In genomic region chr7:65642371-65643304, GRCm38 (mm10) we compare ENCODE assay signal across 9 mouse cellular contexts. TPM values are rescaled to one million over a fixed set of nuclear protein-coding genes. Genes with fewer than 3 reads are reported as not detected.
DNase-seq lines count a peak whose midpoint lies in the region; ATAC-seq and TF ChIP-seq lines count a peak whose summit lies in the region.
"Had no signal": no experiment of that assay in that cellular context is flagged by ENCODE, and none has a peak within 500 bp of the region (broad histone marks: within the 10 kb centered on the region; RNA-seq: fewer than 3 reads in every experiment).

No protein-coding gene starts in this region.

- no peaks in the 10 kb centered on the region for H3K9me3 ChIP-seq in liver, embryonic 11.5 days (ENCODE audit: control insufficient read depth, low read length)
- H3K9me3 ChIP-seq: hindbrain, embryonic 15.5 days had no signal

- TF ChIP-seq CTCF in gastrocnemius, adult 2 months (IDR thresholded peaks at IDR 0.05) = peak; percentile 38

- ATAC-seq in liver, embryonic 11.5 days (replicated peaks; ENCODE audit: low FRiP score) = no peak
- ATAC-seq in activated CD4-positive, CD25-positive, alpha-beta regulatory T cell, adult 4 months = no peak

- 69% methylated on average over 6 of the region's 6 CpGs for WGBS in liver, embryonic 11.5 days

- no peak overlapping the region for H3K4me3 ChIP-seq in gastrocnemius, adult 2 months
- no peak overlapping the region for H3K4me3 ChIP-seq in liver, embryonic 11.5 days (ENCODE audit: low read depth, low read length)
- H3K4me3 ChIP-seq: hindbrain, embryonic 15.5 days had no signal

- no peak overlapping the region for H3K27ac ChIP-seq in gastrocnemius, adult 2 months
- H3K27ac ChIP-seq in liver, embryonic 11.5 days (ENCODE audit: low read depth, low read length) = no peak overlapping the region
- H3K27ac ChIP-seq: hindbrain, embryonic 15.5 days had no signal

- peaks cover 4% of the 10 kb centered on the region; the same call in 1 of the 2 replicates for H3K36me3 ChIP-seq in liver, embryonic 11.5 days (ENCODE audit: control insufficient read depth, insufficient read depth, low read length)

- peaks cover 23% of the 10 kb centered on the region for H3K4me1 ChIP-seq in liver, embryonic 11.5 days (replicated peaks; ENCODE audit: control insufficient read depth, insufficient read depth, low read length)

- no peak overlapping the region for H3K9ac ChIP-seq in liver, embryonic 11.5 days (ENCODE audit: low read depth, low read length)
- H3K9ac ChIP-seq: hindbrain, embryonic 15.5 days had no signal

- intact Hi-C loops in gastrocnemius, adult 2 months (cut with DNase I) = loop anchor here (5.0 kb wide), 1 partner anchor 325 kb away; no protein-coding TSS in a partner anchor
- intact Hi-C loops in gastrocnemius, postnatal 36 days (cut with DNase I) = loop anchor here (5.0 kb wide), 1 partner anchor 325 kb away; no protein-coding TSS in a partner anchor

- no peaks in the 10 kb centered on the region; the same call in 1 of the 2 replicates for H3K27me3 ChIP-seq in liver, embryonic 11.5 days (replicated peaks; ENCODE audit: control insufficient read depth, insufficient read depth, low read length)

- DNase-seq in gastrocnemius, adult 2 months = no peak
- no peak for DNase-seq in gastrocnemius, postnatal 36 days
- DNase-seq in liver = peak; percentile 41
- DNase-seq in liver, embryonic 11.5 days (ENCODE audit: low spot score) = no peak
- peak; percentile 21 for DNase-seq in CD4-positive helper T cell, adult 2 months (ENCODE audit: low read depth, low spot score)
- DNase-seq in induced T-regulatory cell, adult 2 months (ENCODE audit: low read depth) = peak; percentile 43
- DNase-seq in frontal cortex, postnatal 10 days (ENCODE audit: low spot score in 2 of 2) = no peak

- H3K4me2 ChIP-seq in liver, embryonic 11.5 days = no peak overlapping the region
- H3K4me2 ChIP-seq: hindbrain, embryonic 15.5 days had no signal

RNA-seq across cellular contexts. Expression of gene Tarsl2, which starts 2.1 kb away (rescaled TPM):
- total RNA-seq in gastrocnemius, adult 2 months (2021) = 10 to 100 TPM; 59.2 to 67.0 TPM
- 10 to 100 TPM; 60.1 to 61.5 TPM for total RNA-seq in gastrocnemius, postnatal 36 days (2021)
- polyA plus RNA-seq in liver, embryonic 11.5 days (2014; fragmentation: Nextera tagmentation; extraction: Ambion mirVana) = 35.4 and 39.3 TPM in 2 replicates
- polyA plus RNA-seq in activated CD4-positive, CD25-positive, alpha-beta regulatory T cell, adult 4 months (2017; shearing (Covaris generic)) = 1 to 10 TPM; 1.9 to 4.1 TPM

RNA-seq across cellular contexts. Expression of gene Tm2d3, which starts 48.3 kb away (rescaled TPM):
- 10 to 100 TPM; 10.8 to 12.6 TPM for total RNA-seq in gastrocnemius, adult 2 months (2021)
- 10 to 100 TPM in 1 of 2 experiments, 1 to 10 TPM in 1; 8.9 to 11.7 TPM for total RNA-seq in gastrocnemius, postnatal 36 days (2021)
- polyA plus RNA-seq in liver, embryonic 11.5 days (2014; fragmentation: Nextera tagmentation; extraction: Ambion mirVana) = 58.2 and 61.0 TPM in 2 replicates
- 100 to 1,000 TPM in 1 of 2 experiments, 10 to 100 TPM in 1; 99.1 to 101 TPM for polyA plus RNA-seq in activated CD4-positive, CD25-positive, alpha-beta regulatory T cell, adult 4 months (2017; shearing (Covaris generic))

Comparison
In these comparisons a context has a peak if more than half of its experiments do, and no peak if none do; other contexts are left out.
1. DNase-seq: peak in liver (single experiment), CD4-positive helper T cell, adult 2 months (single experiment) and induced T-regulatory cell, adult 2 months (single experiment); none in gastrocnemius, adult 2 months (single experiment), gastrocnemius, postnatal 36 days (0 of 2), liver, embryonic 11.5 days (single experiment) and frontal cortex, postnatal 10 days (0 of 2).